In the genomic region with DNA sequence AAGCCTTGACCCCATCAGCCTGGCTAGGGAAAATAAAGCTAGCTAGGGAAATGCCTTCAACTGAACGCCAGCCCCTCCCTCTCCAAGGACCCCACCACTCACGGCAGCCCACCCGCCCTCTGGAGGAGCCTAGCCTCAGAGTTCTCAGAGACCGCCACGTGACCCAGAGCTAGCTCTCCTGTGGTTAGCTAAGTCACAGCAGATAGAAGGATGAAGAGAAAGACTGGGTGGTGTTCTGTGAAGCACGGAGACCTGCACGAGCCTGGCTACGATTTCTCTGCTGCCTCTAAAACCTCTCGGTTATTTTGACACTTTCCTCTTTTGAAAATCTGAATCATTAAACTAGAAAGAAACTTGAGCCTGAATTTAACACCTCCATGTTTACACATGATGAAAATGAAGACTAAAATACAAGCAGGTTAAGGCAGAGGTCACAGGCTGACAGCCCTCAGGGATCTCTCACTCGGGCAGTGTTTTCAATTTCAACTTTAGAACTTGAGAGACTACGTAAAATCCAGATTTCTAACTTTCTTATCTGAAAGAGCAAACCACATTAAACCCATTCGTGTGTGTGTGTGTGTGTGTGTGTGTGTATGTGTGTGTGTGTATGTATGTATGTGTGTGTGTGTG, we compare ENCODE assay signal across 8 mouse cellular contexts. TPM values are rescaled to one million over a fixed set of nuclear protein-coding genes. Genes with fewer than 3 reads are reported as not detected.
DNase-seq lines count a peak whose midpoint lies in the region; ATAC-seq lines count a peak whose summit lies in the region.

No protein-coding gene starts in this region.

- DNase-seq in kidney, postnatal 14 days = no peak
- DNase-seq in limb, embryonic 10.5 days (ENCODE audit: low spot score) = peak; percentile 63
- DNase-seq in splenic B cell, adult 2 months (ENCODE audit: low read depth, low spot score) = peak; percentile 52
- no peak for DNase-seq in frontal cortex, postnatal 14 days (ENCODE audit: low spot score in 2 of 2)
- DNase-seq in urinary bladder, adult 2 months (ENCODE audit: low spot score) = no peak

- no peaks in the 10 kb centered on the region; the same call in 1 of the 2 replicates for H3K36me3 ChIP-seq in kidney, embryonic 14.5 days (ENCODE audit: control insufficient read depth, insufficient read depth, low read length)
- H3K36me3 ChIP-seq in limb, embryonic 10.5 days = peaks cover 7% of the 10 kb centered on the region; the same call in 1 of the 2 replicates
- H3K36me3 ChIP-seq in splenic B cell, adult 2 months (ENCODE audit: control insufficient read depth, insufficient read depth, low read length, poor library complexity, severe bottlenecking) = no peaks in the 10 kb centered on the region

- 16% methylated on average over 12 of the region's 12 CpGs for WGBS in kidney, embryonic 14.5 days
- 18% methylated on average over 12 of the region's 12 CpGs for WGBS in limb, embryonic 10.5 days

- H3K4me2 ChIP-seq in kidney, embryonic 14.5 days (replicated peaks; ENCODE audit: low read depth, low read length) = no peak overlapping the region

- peak; percentile 56; the same call in 1 of the 2 replicates for ATAC-seq in kidney, embryonic 14.5 days (ENCODE audit: low FRiP score, low TSS enrichment)
- ATAC-seq in common myeloid progenitor, adult 5-6 weeks (replicated peaks; ENCODE audit: low read depth, poor library complexity, severe bottlenecking) = peak; percentile 87
- no peak for ATAC-seq in erythroid progenitor cell, adult 5-6 weeks (replicated peaks; ENCODE audit: low FRiP score, poor library complexity, severe bottlenecking)

- peak overlapping the region; percentile 26; the same call in 1 of the 2 replicates for H3K27ac ChIP-seq in kidney, embryonic 14.5 days (ENCODE audit: low read depth, low read length)
- H3K27ac ChIP-seq in limb, embryonic 10.5 days = 0 out of 2 replicates have a peak overlapping the region, but pooled peaks have one; percentile 39

- no peak overlapping the region for H3K4me3 ChIP-seq in kidney, embryonic 14.5 days (ENCODE audit: low read length)
- H3K4me3 ChIP-seq in limb, embryonic 10.5 days = no peak overlapping the region

- no peak overlapping the region; the same call in 1 of the 2 replicates for H3K9ac ChIP-seq in kidney, embryonic 14.5 days (ENCODE audit: low read depth, low read length)

- no peaks in the 10 kb centered on the region for H3K9me3 ChIP-seq in kidney, embryonic 14.5 days (ENCODE audit: control insufficient read depth, low read length)
- no peaks in the 10 kb centered on the region for H3K9me3 ChIP-seq in limb, embryonic 10.5 days (replicated peaks)

- no peaks in the 10 kb centered on the region for H3K27me3 ChIP-seq in kidney, embryonic 14.5 days (ENCODE audit: control insufficient read depth, insufficient read depth, low read length)
- no peaks in the 10 kb centered on the region for H3K27me3 ChIP-seq in limb, embryonic 10.5 days (ENCODE audit: low read depth, poor library complexity, severe bottlenecking)
- H3K27me3 ChIP-seq in splenic B cell, adult 2 months (ENCODE audit: control insufficient read depth, insufficient read depth, low read length, poor library complexity, severe bottlenecking) = no peaks in the 10 kb centered on the region

- peaks cover 22% of the 10 kb centered on the region; the same call in 1 of the 2 replicates for H3K4me1 ChIP-seq in kidney, embryonic 14.5 days (ENCODE audit: control insufficient read depth, insufficient read depth, low read length)
- H3K4me1 ChIP-seq in limb, embryonic 10.5 days = peaks cover 22% of the 10 kb centered on the region

RNA-seq across cellular contexts. Expression of gene Crtc3, which starts 8.3 kb away (rescaled TPM):
- 21.1 and 27.3 TPM in 2 replicates for polyA plus RNA-seq in kidney, embryonic 14.5 days (2014; fragmentation: Nextera tagmentation; extraction: Ambion mirVana)
- 8.4 and 15.8 TPM in 2 replicates for total RNA-seq in common myeloid progenitor, adult 5-6 weeks (2017)
- 13.4 and 16.0 TPM in 2 replicates for polyA plus RNA-seq in limb, embryonic 10.5 days (2016; fragmentation: Nextera tagmentation; extraction: Ambion mirVana)
- total RNA-seq in erythroid progenitor cell, adult 5-6 weeks (2015; ENCODE audit: low replicate concordance) = 6.8 and 23.9 TPM in 2 replicates
- total RNA-seq in erythroid progenitor cell, adult 5-6 weeks (2017; ENCODE audit: low replicate concordance) = 2.2 and 2.4 TPM in 2 replicates
- polyA plus RNA-seq in urinary bladder, adult 2 months (2012; rRNA removed) = 12.0 and 16.4 TPM in 2 replicates

Comparison
In these comparisons a context has a peak if more than half of its experiments do, and no peak if none do; other contexts are left out.
1. DNase-seq: peak in limb, embryonic 10.5 days (single experiment) and splenic B cell, adult 2 months (single experiment); none in kidney, postnatal 14 days (single experiment), frontal cortex, postnatal 14 days (0 of 2) and urinary bladder, adult 2 months (single experiment).